Mouse (Mus musculus) CH12.LX (cell line): ENCODE results near the gene Dedd. TPM values are rescaled to one million over a fixed set of nuclear protein-coding genes. Genes with fewer than 3 reads are reported as not detected.

ENCODE experiments used
- DNase-seq: peaks from one replicate; pipeline ENCODE4 v3.0.0-alpha.2; 2013; ENCODE audit errors: extremely low read depth
- H3K27ac ChIP-seq: 2 replicates; pipeline ENCODE4 v1.5.1; 2012; ENCODE audit warnings: low read depth, mild to moderate bottlenecking, control low read depth, moderate library complexity; ENCODE audit not compliant: insufficient read depth
- H3K27me3 ChIP-seq: replicated peaks from 2 replicates; pipeline ENCODE3; 2012; ENCODE audit warnings: inconsistent platforms
- H3K36me3 ChIP-seq, 2 experiments: replicated peaks in 1 of 2; 2 replicates each; pipeline versions ENCODE3 to v1.6.1; 2012; ENCODE audit warnings: inconsistent platforms in 1 of 2, low read length in 1 of 2, mild to moderate bottlenecking in 1 of 2, mixed read lengths in 1 of 2, moderate library complexity in 1 of 2; ENCODE audit not compliant: control insufficient read depth in 1 of 2, insufficient read depth in 1 of 2
- H3K4me1 ChIP-seq, 2 experiments: 2 replicates each; pipeline ENCODE4 v1.6.1; 2012; ENCODE audit warnings: inconsistent platforms in 1 of 2, moderate library complexity in 1 of 2; ENCODE audit not compliant: insufficient read depth in 2 of 2, control insufficient read depth in 1 of 2
- H3K4me2 ChIP-seq: 2 replicates; pipeline ENCODE4 v1.6.1; 2012; ENCODE audit warnings: low read depth, mild to moderate bottlenecking, control low read depth; ENCODE audit not compliant: poor library complexity, insufficient read depth, severe bottlenecking
- H3K4me3 ChIP-seq, 3 experiments: fragments of 150-350 bp in 1 of 3; sonication (generic) in 1 of 3; replicated peaks in 1 of 3; 2 replicates each; pipeline versions ENCODE3 to v1.5.1; 2011 to 2012; ENCODE audit warnings: low read depth in 2 of 3, low read length in 2 of 3, mild to moderate bottlenecking in 2 of 3, moderate library complexity in 2 of 3, control low read depth in 1 of 3, improper control_type of control experiment in 1 of 3, inconsistent platforms in 1 of 3, mixed read lengths in 1 of 3; ENCODE audit not compliant: poor library complexity in 1 of 3
- H3K79me2 ChIP-seq: replicated peaks from 2 replicates; pipeline ENCODE4 v1.6.1; 2012; ENCODE audit warnings: mild to moderate bottlenecking, moderate library complexity; ENCODE audit not compliant: control insufficient read depth, poor library complexity, insufficient read depth, severe bottlenecking; ENCODE audit errors: extremely low read depth
- H3K9ac ChIP-seq: 2 replicates; pipeline ENCODE4 v1.6.1; 2012; ENCODE audit warnings: low read depth, mild to moderate bottlenecking, control low read depth, moderate library complexity; ENCODE audit not compliant: insufficient read depth
- H3K9me3 ChIP-seq: replicated peaks from 2 replicates; pipeline ENCODE3; 2012; ENCODE audit warnings: low read length, inconsistent platforms, mixed read lengths
- BHLHE40 ChIP-seq: IDR thresholded peaks from 2 replicates; pipeline ENCODE4 v1.6.1; 2011; ENCODE audit warnings: mild to moderate bottlenecking, low read depth, low read length, improper control_type of control experiment
- CHD1 ChIP-seq: IDR thresholded peaks from 2 replicates; pipeline ENCODE4 v1.6.1; 2012; ENCODE audit warnings: low read depth, low read length, improper control_type of control experiment, inconsistent platforms
- CHD2 ChIP-seq: IDR thresholded peaks from 2 replicates; pipeline ENCODE4 v1.6.1; 2011; ENCODE audit warnings: low read length, improper control_type of control experiment
- CTCF ChIP-seq, 2 experiments: IDR thresholded peaks in 1 of 2; conservative IDR thresholded peaks in 1 of 2; 2 replicates each; pipeline ENCODE4 v1.5.1; 2011 to 2012; ENCODE audit warnings: low read depth in 2 of 2, low read length in 2 of 2, improper control_type of control experiment in 1 of 2, inconsistent platforms in 1 of 2, mild to moderate bottlenecking in 1 of 2, moderate library complexity in 1 of 2
- EP300 ChIP-seq: IDR thresholded peaks from 2 replicates; pipeline ENCODE4 v1.6.1; 2011; ENCODE audit warnings: low read length, improper control_type of control experiment
- ETS1 ChIP-seq: conservative IDR thresholded peaks from 2 replicates; pipeline ENCODE4 v1.6.1; 2012; ENCODE audit warnings: low read depth, mild to moderate bottlenecking, inconsistent platforms, low read length, improper control_type of control experiment, moderate library complexity
- GABPA ChIP-seq: IDR thresholded peaks from 2 replicates; pipeline ENCODE4 v1.6.1; 2012; ENCODE audit warnings: low read depth, low read length, improper control_type of control experiment, inconsistent platforms; ENCODE audit not compliant: insufficient replicate concordance
- HCFC1 ChIP-seq: IDR thresholded peaks from 2 replicates; pipeline ENCODE4 v1.6.1; 2012; ENCODE audit warnings: low read depth, mild to moderate bottlenecking, inconsistent platforms, low read length, improper control_type of control experiment
- IRF4 ChIP-seq: IDR thresholded peaks from 2 replicates; pipeline ENCODE4 v1.6.1; 2014; ENCODE audit warnings: low read depth, mild to moderate bottlenecking, inconsistent platforms, low read length, improper control_type of control experiment
- JUN ChIP-seq: IDR thresholded peaks from 2 replicates; pipeline ENCODE4 v1.6.1; 2011; ENCODE audit warnings: low read depth, mild to moderate bottlenecking, low read length, improper control_type of control experiment, moderate library complexity; ENCODE audit not compliant: insufficient read depth
- JUND ChIP-seq: conservative IDR thresholded peaks from 2 replicates; pipeline ENCODE4 v1.6.1; 2011; ENCODE audit warnings: low read depth, low read length, improper control_type of control experiment
- MEF2A ChIP-seq: IDR thresholded peaks from 2 replicates; pipeline ENCODE4 v1.6.1; 2014; ENCODE audit warnings: low read depth, mild to moderate bottlenecking, inconsistent platforms, low read length, improper control_type of control experiment, borderline replicate concordance
- MXI1 ChIP-seq: IDR thresholded peaks from 2 replicates; pipeline ENCODE4 v1.6.1; 2011; ENCODE audit warnings: mild to moderate bottlenecking, low read depth, low read length, improper control_type of control experiment
- NELFE ChIP-seq: IDR thresholded peaks from 2 replicates; pipeline ENCODE4 v1.6.1; 2011; ENCODE audit warnings: low read depth, low read length, improper control_type of control experiment
- NRF1 ChIP-seq: IDR thresholded peaks from 2 replicates; pipeline ENCODE4 v1.6.1; 2014; ENCODE audit warnings: low read depth, mild to moderate bottlenecking, inconsistent platforms, low read length, improper control_type of control experiment, moderate library complexity
- SMC3 ChIP-seq: IDR thresholded peaks from 2 replicates; pipeline ENCODE4 v1.6.1; 2011; ENCODE audit warnings: low read depth, low read length, improper control_type of control experiment
- TBP ChIP-seq: conservative IDR thresholded peaks from 2 replicates; pipeline ENCODE4 v1.6.1; 2011; ENCODE audit warnings: low read depth, low read length, improper control_type of control experiment
- TCF12 ChIP-seq: IDR thresholded peaks from 2 replicates; pipeline ENCODE4 v1.6.1; 2014; ENCODE audit warnings: low read depth, mild to moderate bottlenecking, inconsistent platforms, low read length, improper control_type of control experiment
- UBTF ChIP-seq: IDR thresholded peaks from 2 replicates; pipeline ENCODE4 v1.6.1; 2012; ENCODE audit warnings: low read depth, mild to moderate bottlenecking, inconsistent platforms, low read length, improper control_type of control experiment, moderate library complexity
- USF1 ChIP-seq: IDR thresholded peaks from 2 replicates; pipeline ENCODE4 v1.6.1; 2014; ENCODE audit warnings: low read depth, mild to moderate bottlenecking, inconsistent platforms, low read length, improper control_type of control experiment
- USF2 ChIP-seq: conservative IDR thresholded peaks from 2 replicates; pipeline ENCODE4 v1.6.1; 2011; ENCODE audit warnings: low read depth, low read length, improper control_type of control experiment
- ZKSCAN1 ChIP-seq: IDR thresholded peaks from 2 replicates; pipeline ENCODE4 v1.6.1; 2012; ENCODE audit warnings: low read depth, inconsistent platforms, low read length, improper control_type of control experiment, borderline replicate concordance
- ZMIZ1 ChIP-seq: IDR thresholded peaks from 2 replicates; pipeline ENCODE4 v1.6.1; 2012; ENCODE audit warnings: low read depth, mild to moderate bottlenecking, inconsistent platforms, low read length, improper control_type of control experiment
- ZNF384 ChIP-seq: IDR thresholded peaks from 2 replicates; pipeline ENCODE4 v1.6.1; 2012; ENCODE audit warnings: low read depth, low read length, improper control_type of control experiment, inconsistent platforms
- dilution Hi-C: fragments of 300-500 bp; cut with MboI; formaldehyde crosslinking; loops from 2 replicates; pipeline ENCODE4 v1.14.3; 2020; ENCODE audit warnings: low sequenced_read_pairs; ENCODE audit not compliant: extremely low pct_unique_long_range_greater_than_20kb, extremely low pct_ligation_motif_present
- in situ Hi-C: fragments of 300-500 bp; cut with MboI; formaldehyde crosslinking; loops from 3 replicates; pipeline ENCODE4 v1.14.3; 2019; ENCODE audit warnings: low sequenced_read_pairs, low pct_ligation_motif_present, low pct_unique_long_range_greater_than_20kb, mixed read lengths
- polyA plus RNA-seq: library from polyadenylated mRNA; unstranded; fragments of >175 nt; gene quantifications from 2 replicates; pipeline ENCODE4 v1.2.1, GENCODE M21; 2012; ENCODE audit warnings: low read depth; ENCODE audit not compliant: insufficient read length
- total RNA-seq, 2 experiments: library from RNA; depleted of rRNA; stranded (reverse); fragments of 300-350 nt in 1 of 2; fragments of >200 nt in 1 of 2; gene quantifications; 2 replicates each; pipeline ENCODE4 v1.2.3; 2012 to 2014

Dedd gene
- total and polyA plus RNA-seq, 3 experiments, result 14.5 to 34.5 (median 21.5) TPM

- TF ChIP-seq NELFE (no peak), ZNF384 (no peak), BHLHE40 (no peak), MEF2A (no peak), IRF4 (no peak), CHD2 (no peak), ZKSCAN1 (no peak), ETS1 (no peak), NRF1 (no peak), GABPA (no peak), USF1 (no peak), TBP (no peak), UBTF (no peak), EP300 (no peak), CHD1 (no peak), MXI1 (no peak)
- TF ChIP-seq, all 38 proteins: peak for 0
- Histone ChIP-seq H3K4me1 (peaks cover 3 to 7% of the 10 kb centered on the region in 2 experiments), H3K36me3 (no peaks in the 10 kb centered on the region), H3K9me3 (no peaks in the 10 kb centered on the region), H3K9ac (no peak overlapping the region), H3K27ac (no peak overlapping the region), H3K79me2 (no peaks in the 10 kb centered on the region), H3K27me3 (peaks cover 5% of the 10 kb centered on the region), H3K4me2 (no peak overlapping the region), H3K4me3 (no peak overlapping the region)
- in situ Hi-C loops, result no loop called here
- no peak for DNase-seq
- dilution Hi-C loops, result no loop called here
Measured at GRCm38 (mm10) chr1:171373946-171374345, 45.0 kb downstream of the Dedd start.

- Histone ChIP-seq H3K4me1 (peaks cover 7 to 19% of the 10 kb centered on the region in 2 experiments), H3K27ac (no peak overlapping the region), H3K79me2 (no peaks in the 10 kb centered on the region), H3K9me3 (no peaks in the 10 kb centered on the region), H3K36me3 (no peaks in the 10 kb centered on the region), H3K9ac (no peak overlapping the region), H3K4me3 (no peak overlapping the region), H3K4me2 (no peak overlapping the region), H3K27me3 (peaks cover 8% of the 10 kb centered on the region)
- DNase-seq, result no peak
- in situ Hi-C loops, result no loop called here
- TF ChIP-seq MXI1, result no peak
- TF ChIP-seq NELFE, result no peak
- TF ChIP-seq USF2, result no peak
- no peak for TF ChIP-seq IRF4
- no peak for TF ChIP-seq CTCF (conservative IDR thresholded peaks at IDR 0.05 in 1 of 2, IDR thresholded peaks at IDR 0.05 in 1 of 2; ENCODE audit: low read depth in 2 of 2, low read length in 2 of 2)
- no peak for TF ChIP-seq SMC3
- TF ChIP-seq MEF2A, result no peak
- no peak for TF ChIP-seq JUND
- no peak for TF ChIP-seq UBTF
- TF ChIP-seq ZMIZ1, result no peak
- TF ChIP-seq JUN, result no peak
- no peak for TF ChIP-seq TCF12
- TF ChIP-seq NRF1, result no peak
- TF ChIP-seq CHD1, result no peak
- no peak for TF ChIP-seq HCFC1
- dilution Hi-C loops, result no loop called here
Measured at GRCm38 (mm10) chr1:171375646-171376097, 46.7 kb downstream of the Dedd start.
